Mouse (Mus musculus): ENCODE results near the gene Gm20388.

- TF ChIP-seq CTCF (IDR thresholded peaks at IDR 0.05; ENCODE audit: low read depth) (no peak), EP300 (IDR thresholded peaks at IDR 0.05; ENCODE audit: low read depth) (no peak)
Measured at GRCm38 (mm10) chr8:123150737-123151171, 3240.1 kb downstream of the Gm20388 start.
